Mouse (Mus musculus) MN1 (cell line): ENCODE data around the gene Fam204a.

Experiments used
- DNase-seq: peaks from one replicate; pipeline ENCODE4 v3.0.0-alpha.2; 2016; ENCODE audit warnings: low spot score

Gene Fam204a

GRCm38 (mm10) chr19:60225899-60226844 is at the start of gene Fam204a:
Fam204a (minus strand) TSS chr19:60226701.
- DNase-seq, result peak; percentile 97

GRCm38 (mm10) chr19:60265789-60266188 is 39.3 kb upstream of the Fam204a start:
- DNase-seq, result no peak

GRCm38 (mm10) chr19:60260689-60261088 is 34.2 kb upstream of the Fam204a start:
- DNase-seq, result no peak

GRCm38 (mm10) chr19:60252021-60252420 is 25.5 kb upstream of the Fam204a start:
- DNase-seq, result no peak

GRCm38 (mm10) chr19:60251197-60251596 is 24.7 kb upstream of the Fam204a start:
- peak; percentile 18 for DNase-seq

GRCm38 (mm10) chr19:60245250-60245649 is 18.7 kb upstream of the Fam204a start:
- DNase-seq, result no peak

- DNase-seq, result no peak
These were observed 16.1 kb upstream of the Fam204a start for GRCm38 (mm10) chr19:60242620-60243019.

- DNase-seq, result no peak
These were observed 15.6 kb upstream of the Fam204a start for GRCm38 (mm10) chr19:60241916-60242602.

GRCm38 (mm10) chr19:60231542-60231941 is 5.0 kb upstream of the Fam204a start:
- no peak for DNase-seq

- DNase-seq, result no peak
These were observed 339 bp upstream of the Fam204a start for GRCm38 (mm10) chr19:60226845-60227235.

GRCm38 (mm10) chr19:60219395-60219794 is 7.1 kb downstream of the Fam204a start:
- no peak for DNase-seq

GRCm38 (mm10) chr19:60217985-60218384 is 8.5 kb downstream of the Fam204a start:
- DNase-seq, result peak; percentile 41

- DNase-seq, result no peak
These were observed 18.3 kb downstream of the Fam204a start for GRCm38 (mm10) chr19:60208173-60208572.

- DNase-seq, result no peak
These were observed 22.3 kb downstream of the Fam204a start for GRCm38 (mm10) chr19:60204176-60204575.

- DNase-seq, result no peak
These were observed 26.2 kb downstream of the Fam204a start for GRCm38 (mm10) chr19:60200294-60200693.

GRCm38 (mm10) chr19:60199152-60199551 is 27.3 kb downstream of the Fam204a start:
- DNase-seq, result no peak

GRCm38 (mm10) chr19:60192790-60193189 is 33.7 kb downstream of the Fam204a start:
- DNase-seq, result no peak

- no peak for DNase-seq
These were observed 37.3 kb downstream of the Fam204a start for GRCm38 (mm10) chr19:60189206-60189605.

GRCm38 (mm10) chr19:60182901-60183300 is 43.6 kb downstream of the Fam204a start:
- no peak for DNase-seq

GRCm38 (mm10) chr19:60182171-60182570 is 44.3 kb downstream of the Fam204a start:
- DNase-seq, result no peak

- DNase-seq, result peak; percentile 43
These were observed 47.5 kb downstream of the Fam204a start for GRCm38 (mm10) chr19:60178771-60179563.

GRCm38 (mm10) chr19:60165417-60165816 is 61.1 kb downstream of the Fam204a start:
- DNase-seq, result no peak
